Mouse (Mus musculus) embryonic facial prominence, embryonic 14.5 days (tissue): ENCODE measurements around the gene Rpp40. TPM values are rescaled to one million over a fixed set of nuclear protein-coding genes. Genes with fewer than 3 reads are reported as not detected.

Source experiments
- ATAC-seq: fragments of 200-750 bp; cut with Nextera tagmentation; 2 replicates; pipeline ENCODE4 v1.8.0; 2017; ENCODE audit warnings: low read depth, moderate number of reproducible peaks, moderate TSS enrichment
- DNase-seq: peaks from one replicate; pipeline ENCODE4 v3.0.0-alpha.2; 2015; ENCODE audit warnings: low spot score
- H3K27ac ChIP-seq: fragments of 300-500 bp; sonication (generic); replicated peaks from 2 replicates; pipeline ENCODE4 v1.5.1; 2014; ENCODE audit warnings: low read depth, mild to moderate bottlenecking, low read length, moderate library complexity
- H3K27me3 ChIP-seq: fragments of 300-500 bp; sonication (generic); replicated peaks from 2 replicates; pipeline ENCODE4 v1.6.1; 2014; ENCODE audit warnings: low read length; ENCODE audit not compliant: control insufficient read depth, insufficient read depth
- H3K36me3 ChIP-seq: fragments of 300-500 bp; sonication (generic); 2 replicates; pipeline ENCODE4 v1.6.1; 2014; ENCODE audit warnings: low read length, mixed read lengths; ENCODE audit not compliant: control insufficient read depth, insufficient read depth
- H3K4me1 ChIP-seq: fragments of 300-500 bp; sonication (generic); 2 replicates; pipeline ENCODE4 v1.6.1; 2014; ENCODE audit warnings: antibody characterized with exemption, low read length; ENCODE audit not compliant: control insufficient read depth, insufficient read depth
- H3K4me2 ChIP-seq: fragments of 300-500 bp; sonication (generic); 2 replicates; pipeline ENCODE4 v1.6.1; 2014; ENCODE audit warnings: low read depth, mild to moderate bottlenecking, low read length, moderate library complexity, mixed read lengths
- H3K4me3 ChIP-seq: fragments of 300-500 bp; sonication (generic); 2 replicates; pipeline ENCODE4 v1.5.1; 2014; ENCODE audit warnings: low read depth, mild to moderate bottlenecking, low read length
- H3K9ac ChIP-seq: fragments of 300-500 bp; sonication (generic); 2 replicates; pipeline ENCODE4 v1.6.1; 2014; ENCODE audit warnings: low read depth, mild to moderate bottlenecking, low read length, moderate library complexity, mixed read lengths
- H3K9me3 ChIP-seq: fragments of 300-500 bp; sonication (generic); 2 replicates; pipeline ENCODE4 v1.6.1; 2016; ENCODE audit warnings: low read length; ENCODE audit not compliant: control insufficient read depth
- WGBS: fragments of 180-500 bp; shearing (Covaris S2); extraction: QIAGEN DNeasy Blood & Tissue Kit; methylation state at CpG from one replicate; pipeline ENCODE4 v1.1.7; 2014; 5-methylcytosine and 5-hydroxymethylcytosine counted together
- polyA plus RNA-seq: library from polyadenylated mRNA; unstranded; fragments of >200 nt; fragmentation: Nextera tagmentation; extraction: Ambion mirVana; gene quantifications from 2 replicates; pipeline ENCODE4 v1.2.1, GENCODE M21; 2014

The Rpp40 gene
- polyA plus RNA-seq, 1 experiment from 2014 or later: 18.6 TPM

DNA sequence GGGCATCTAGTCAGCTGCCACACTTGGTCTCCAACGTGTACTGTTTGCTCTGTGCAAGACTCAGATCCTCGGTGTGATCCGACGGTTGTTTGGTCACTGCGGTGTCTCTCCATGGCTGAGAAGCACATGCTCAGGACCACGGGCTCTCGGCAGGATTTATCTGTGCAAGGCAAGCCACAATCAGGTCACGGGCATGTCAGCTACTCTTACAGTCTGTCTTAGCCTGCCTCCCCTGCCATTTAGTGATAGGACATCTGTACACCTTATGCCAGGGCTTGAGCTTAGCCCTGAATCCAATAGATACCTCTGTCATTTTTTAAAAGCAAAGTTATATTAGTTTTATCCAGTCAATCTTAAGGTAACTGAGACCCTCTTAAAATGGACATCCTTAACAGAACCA is 35.5 kb downstream of the Rpp40 start:
- H3K27me3 ChIP-seq: no peaks in the 10 kb centered on the region
- peaks cover 24% of the 10 kb centered on the region; the same call in 1 of the 2 replicates for H3K36me3 ChIP-seq
- 92% methylated on average over 8 of the region's 8 CpGs for WGBS
- H3K4me1 ChIP-seq: no peaks in the 10 kb centered on the region
- no peak overlapping the region for H3K4me2 ChIP-seq
- no peak overlapping the region for H3K4me3 ChIP-seq
- no peak overlapping the region for H3K9ac ChIP-seq
- H3K9me3 ChIP-seq: no peaks in the 10 kb centered on the region
- DNase-seq (no peak), ATAC-seq (no peak)
- no peak overlapping the region for H3K27ac ChIP-seq

- H3K9ac ChIP-seq: no peak overlapping the region
- no peak for ATAC-seq
- 68% methylated on average over 8 of the region's 8 CpGs for WGBS
- no peak overlapping the region for H3K27ac ChIP-seq
- H3K4me3 ChIP-seq: no peak overlapping the region
- H3K36me3 ChIP-seq: peaks cover 40% of the 10 kb centered on the region
- H3K4me1 ChIP-seq: no peaks in the 10 kb centered on the region
- DNase-seq: no peak
- no peak overlapping the region for H3K4me2 ChIP-seq
- H3K9me3 ChIP-seq: no peaks in the 10 kb centered on the region
- H3K27me3 ChIP-seq: no peaks in the 10 kb centered on the region
Observed at GRCm38 (mm10) chr13:35860916-35861315, 45.2 kb downstream of the Rpp40 start.

GRCm38 (mm10) chr13:35857486-35857885 is 48.7 kb downstream of the Rpp40 start:
- no peaks in the 10 kb centered on the region for H3K27me3 ChIP-seq
- H3K9ac ChIP-seq: no peak overlapping the region
- no peak overlapping the region for H3K4me3 ChIP-seq
- DNase-seq (no peak), ATAC-seq (no peak)
- H3K9me3 ChIP-seq: no peaks in the 10 kb centered on the region
- no peak overlapping the region for H3K27ac ChIP-seq
- H3K4me2 ChIP-seq: no peak overlapping the region
- WGBS: 85% methylated on average over 7 of the region's 7 CpGs
- peaks cover 11% of the 10 kb centered on the region; the same call in 1 of the 2 replicates for H3K36me3 ChIP-seq
- H3K4me1 ChIP-seq: no peaks in the 10 kb centered on the region

GRCm38 (mm10) chr13:35852851-35853575 is 53.1 kb downstream of the Rpp40 start:
- ATAC-seq (no peak), DNase-seq (no peak)
- Histone ChIP-seq H3K4me3 (no peak overlapping the region), H3K27ac (no peak overlapping the region), H3K9ac (no peak overlapping the region), H3K4me1 (no peaks in the 10 kb centered on the region), H3K4me2 (no peak overlapping the region), H3K9me3 (no peaks in the 10 kb centered on the region), H3K27me3 (no peaks in the 10 kb centered on the region), H3K36me3 (0 out of 2 replicates have a peak, but pooled peaks cover 6% of the 10 kb centered on the region)
- 90% methylated on average over 2 of the region's 2 CpGs for WGBS

DNA sequence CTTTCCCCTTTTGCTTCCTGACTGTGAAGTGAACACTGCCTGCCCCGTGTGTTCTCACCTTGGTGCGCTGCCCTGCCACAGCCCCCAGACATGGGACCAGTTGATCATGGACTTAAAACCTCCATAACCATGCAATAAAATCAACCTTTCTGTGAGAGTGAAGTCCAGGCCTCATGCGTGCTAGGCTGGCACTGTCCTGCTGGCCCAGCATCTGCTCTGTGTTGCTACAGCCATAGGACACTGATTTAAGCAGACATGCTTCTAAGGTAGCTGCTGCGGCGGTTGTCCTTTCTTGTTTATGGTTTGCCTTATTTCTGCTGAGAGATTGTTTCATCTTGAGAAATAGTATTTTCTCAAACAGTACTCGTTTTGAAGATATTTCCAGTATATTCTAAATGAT is 54.6 kb downstream of the Rpp40 start:
- no peak for DNase-seq
- WGBS: 95% methylated on average over 6 of the region's 6 CpGs

GRCm38 (mm10) chr13:35848694-35849093 is 57.5 kb downstream of the Rpp40 start:
- ATAC-seq (no peak), DNase-seq (peak; percentile 41)
- H3K27ac ChIP-seq: no peak overlapping the region
- H3K36me3 ChIP-seq: no peaks in the 10 kb centered on the region
- no peak overlapping the region for H3K9ac ChIP-seq
- no peak overlapping the region for H3K4me3 ChIP-seq
- H3K4me2 ChIP-seq: no peak overlapping the region
- WGBS: 85% methylated on average over 3 of the region's 3 CpGs
- H3K4me1 ChIP-seq: peaks cover 11% of the 10 kb centered on the region
- H3K9me3 ChIP-seq: no peaks in the 10 kb centered on the region
- H3K27me3 ChIP-seq: no peaks in the 10 kb centered on the region

More for the DNA sequence above, 54.6 kb downstream of the Rpp40 start:
- Histone ChIP-seq H3K9me3 (no peaks in the 10 kb centered on the region), H3K36me3 (no peaks in the 10 kb centered on the region), H3K27me3 (no peaks in the 10 kb centered on the region), H3K4me2 (no peak overlapping the region), H3K27ac (no peak overlapping the region), H3K9ac (no peak overlapping the region), H3K4me1 (no peaks in the 10 kb centered on the region), H3K4me3 (no peak overlapping the region)
- no peak for ATAC-seq

GRCm38 (mm10) chr13:35845306-35845705 is 60.9 kb downstream of the Rpp40 start:
- Histone ChIP-seq H3K9ac (no peak overlapping the region), H3K4me2 (peak overlapping the region; percentile 12; the same call in 1 of the 2 replicates), H3K4me3 (no peak overlapping the region), H3K27me3 (no peaks in the 10 kb centered on the region), H3K36me3 (no peaks in the 10 kb centered on the region), H3K4me1 (peaks cover 11% of the 10 kb centered on the region), H3K9me3 (no peaks in the 10 kb centered on the region), H3K27ac (no peak overlapping the region)
- ATAC-seq (peak; percentile 76), DNase-seq (peak; percentile 67)
- WGBS: 35% methylated on average over 3 of the region's 3 CpGs
